20 mouse cellular contexts compared by ENCODE assay signal in genomic region chr5:72162855-72163254, GRCm38 (mm10). TPM values are rescaled to one million over a fixed set of nuclear protein-coding genes. Genes with fewer than 3 reads are reported as not detected.
DNase-seq lines count a peak whose midpoint lies in the region; ATAC-seq and TF ChIP-seq lines count a peak whose summit lies in the region.
"Had no signal": no experiment of that assay in that cellular context is flagged by ENCODE, and none has a peak within 500 bp of the region (broad histone marks: within the 10 kb centered on the region; RNA-seq: fewer than 3 reads in every experiment).

No protein-coding gene starts in this region.

- no peaks in the 10 kb centered on the region; the same call in 1 of the 2 replicates for H3K27me3 ChIP-seq in cerebellum, adult 2 months (ENCODE audit: control insufficient read depth, insufficient read depth, low read length)
- H3K27me3 ChIP-seq: heart, embryonic 12.5 days; hindbrain, embryonic 13.5 days; lung, embryonic 15.5 days had no signal

- ATAC-seq in megakaryocyte progenitor cell, adult 5-6 weeks (replicated peaks; ENCODE audit: poor library complexity): 0 out of 2 replicates have a peak, but pooled peaks have one; percentile 19
- ATAC-seq: forebrain, postnatal 0 days; intestine, postnatal 0 days had no signal

- peak; percentile 82 for DNase-seq in heart, adult 11 months
- no peak for DNase-seq in heart, postnatal 36 days
- DNase-seq in spleen, postnatal 36 days (ENCODE audit: low spot score in 2 of 2): peak; percentile 47 to 56
- no peak for DNase-seq in spleen, postnatal 14 days (ENCODE audit: low spot score in 2 of 2)
- DNase-seq in ovary, postnatal 14 days (ENCODE audit: low spot score): no peak
- DNase-seq in left cerebral cortex, postnatal 10 days (ENCODE audit: extremely low spot score in 1 of 2, low spot score in 2 of 2): no peak
- no peak for DNase-seq in cerebellum, adult 2 months
- DNase-seq: adrenal gland, postnatal 36 days; cerebellum, postnatal 25 days; forebrain, postnatal 0 days; gastrocnemius, adult 2 months; kidney, postnatal 14 days; right cerebral cortex, adult 18-20 months had no signal

- H3K27ac ChIP-seq in cerebellum, adult 2 months (ENCODE audit: insufficient read depth, low read length): no peak overlapping the region
- H3K27ac ChIP-seq: embryonic facial prominence, embryonic 10.5 days; gastrocnemius, adult 2 months; hindbrain, embryonic 13.5 days; lung, embryonic 15.5 days had no signal

- WGBS in cerebellum, adult 2 months: 92% methylated on average over 5 of the region's 5 CpGs

- TF ChIP-seq POLR2A in cerebellum, adult 2 months (IDR thresholded peaks at IDR 0.05; ENCODE audit: borderline replicate concordance, insufficient read depth, low read length): no peak

- no peak overlapping the region for H3K4me3 ChIP-seq in cerebellum, adult 2 months (replicated peaks; ENCODE audit: insufficient read depth, low read depth, low read length)
- H3K4me3 ChIP-seq: embryonic facial prominence, embryonic 10.5 days; erythroblast, embryonic 14.5 days; gastrocnemius, adult 2 months; heart, embryonic 12.5 days; hindbrain, embryonic 13.5 days; lung, embryonic 15.5 days had no signal

- no peak for TF ChIP-seq CTCF in cerebellum, adult 2 months (IDR thresholded peaks at IDR 0.05; ENCODE audit: borderline replicate concordance, insufficient read depth, low read depth, low read length)

- no peaks in the 10 kb centered on the region for H3K4me1 ChIP-seq in cerebellum, adult 2 months (ENCODE audit: control insufficient read depth, insufficient read depth, low read length)

- intact Hi-C loops in heart, postnatal 36 days (cut with DNase I): no loop called here
- intact Hi-C loops in left cerebral cortex, postnatal 10 days (cut with DNase I): no loop called here

RNA-seq across cellular contexts. Expression of gene Commd8, which starts 5.1 kb away (rescaled TPM):
- total RNA-seq in heart, postnatal 36 days (2021): 10 to 100 TPM; 45.6 to 46.7 TPM
- total RNA-seq in megakaryocyte progenitor cell, adult 5-6 weeks (2015): 124 and 140 TPM in 2 replicates
- 72.1 and 74.5 TPM in 2 replicates for total RNA-seq in megakaryocyte progenitor cell, adult 5-6 weeks (2017)
- 10 to 100 TPM; 80.2 to 83.3 TPM for total RNA-seq in left cerebral cortex, postnatal 10 days (2021)
- 58.7 and 62.1 TPM in 2 replicates for polyA plus RNA-seq in cerebellum, adult 2 months (2012; rRNA removed)

Comparison
In these comparisons a context has a peak if more than half of its experiments do, and no peak if none do; other contexts are left out.
1. DNase-seq: peak in heart, adult 11 months (single experiment) and spleen, postnatal 36 days (2 of 2); none in heart, postnatal 36 days (0 of 2), spleen, postnatal 14 days (0 of 2), ovary, postnatal 14 days (single experiment), left cerebral cortex, postnatal 10 days (0 of 2) and cerebellum, adult 2 months (0 of 2).